Mouse (Mus musculus): ENCODE data around the gene Trak2. TPM values are rescaled to one million over a fixed set of nuclear protein-coding genes. Genes with fewer than 3 reads are reported as not detected.
A peak's percentile ranks its signal among the peaks of the same experiment; 100 is the strongest.

The Trak2 gene
- polyA plus RNA-seq, 1 experiment from 2014 or later = 53.1 TPM

DNA sequence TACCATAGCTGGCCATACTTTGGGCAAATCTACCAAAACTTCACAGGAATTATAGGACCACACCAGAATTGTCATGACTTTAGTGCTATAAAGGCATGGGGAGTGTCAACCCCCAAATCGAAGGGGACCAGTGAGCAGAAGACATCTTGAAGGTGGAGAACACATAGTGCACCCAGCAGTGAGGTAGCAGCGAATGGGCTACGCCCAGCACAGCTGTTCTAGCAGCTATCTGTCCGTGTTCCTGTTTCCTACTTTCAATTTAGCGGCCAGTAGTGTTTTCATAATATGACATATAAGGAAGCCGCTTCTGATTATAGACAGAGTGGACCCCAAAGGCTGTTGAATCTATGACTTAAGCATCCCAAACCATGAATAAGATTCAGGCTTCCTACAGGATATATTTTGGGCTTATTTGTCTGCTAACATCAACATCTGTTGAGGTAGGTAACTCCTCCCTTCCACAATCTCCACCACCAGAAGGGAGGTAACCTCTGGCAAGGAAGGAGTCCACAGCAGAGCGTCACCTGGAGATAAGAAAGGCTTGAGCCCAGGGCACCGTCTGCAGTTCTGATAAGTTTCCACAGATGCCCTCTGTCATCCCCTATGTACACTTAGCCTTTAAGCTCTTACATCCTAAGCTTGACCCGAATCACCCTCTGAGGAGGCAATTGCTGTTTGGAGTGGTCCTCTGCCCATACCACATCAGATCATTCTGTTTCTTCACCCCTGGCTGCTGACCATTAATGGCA lies 19.4 kb downstream of the Trak2 start:
- H3K4me2 ChIP-seq = peak overlapping the region; percentile 69
- 16% methylated on average over 9 of the region's 9 CpGs for WGBS (ENCODE audit: insufficient replicate concordance)
- H3K27ac ChIP-seq (replicated peaks) = peak overlapping the region; percentile 97
- peaks cover 84% of the 10 kb centered on the region for H3K4me1 ChIP-seq (replicated peaks)
- peak overlapping the region; percentile 52 for H3K4me3 ChIP-seq (replicated peaks)
- no peaks in the 10 kb centered on the region for H3K27me3 ChIP-seq
- H3K36me3 ChIP-seq (replicated peaks) = peaks cover 32% of the 10 kb centered on the region
- H3K9ac ChIP-seq = peak overlapping the region; percentile 58
- H3K9me3 ChIP-seq (replicated peaks) = no peaks in the 10 kb centered on the region
- ATAC-seq (ENCODE audit: insufficient read depth) = peak; percentile 97

DNA sequence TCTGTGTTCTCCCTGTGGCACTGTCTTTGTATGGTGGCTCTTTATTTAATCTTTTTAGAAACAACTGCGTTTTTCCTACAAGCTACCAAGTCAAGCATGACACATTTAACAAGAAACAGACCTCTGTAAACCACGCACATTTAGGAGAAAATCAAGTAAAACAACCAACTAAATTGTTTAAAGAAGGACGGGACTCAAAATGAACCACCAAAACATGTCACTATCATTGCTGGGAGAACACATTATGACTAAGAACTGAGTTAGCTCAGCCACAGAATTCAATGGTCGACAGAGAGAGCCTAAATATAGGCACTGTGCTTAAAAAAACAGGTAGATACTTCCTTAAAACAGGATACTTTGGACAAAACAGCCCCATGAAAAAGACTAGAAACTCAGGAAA lies 20.2 kb downstream of the Trak2 start:
- Histone ChIP-seq H3K4me2 (peak overlapping the region; percentile 69), H3K9me3 (replicated peaks) (no peaks in the 10 kb centered on the region), H3K4me1 (replicated peaks) (peaks cover 77% of the 10 kb centered on the region), H3K36me3 (replicated peaks) (peaks cover 28% of the 10 kb centered on the region), H3K27me3 (no peaks in the 10 kb centered on the region), H3K4me3 (replicated peaks) (peak overlapping the region; percentile 52), H3K27ac (replicated peaks) (peak overlapping the region; percentile 97), H3K9ac (peak overlapping the region; percentile 25)
- 35% methylated on average over 4 of the region's 4 CpGs for WGBS (ENCODE audit: insufficient replicate concordance)
- ATAC-seq (ENCODE audit: insufficient read depth) = no peak

DNA sequence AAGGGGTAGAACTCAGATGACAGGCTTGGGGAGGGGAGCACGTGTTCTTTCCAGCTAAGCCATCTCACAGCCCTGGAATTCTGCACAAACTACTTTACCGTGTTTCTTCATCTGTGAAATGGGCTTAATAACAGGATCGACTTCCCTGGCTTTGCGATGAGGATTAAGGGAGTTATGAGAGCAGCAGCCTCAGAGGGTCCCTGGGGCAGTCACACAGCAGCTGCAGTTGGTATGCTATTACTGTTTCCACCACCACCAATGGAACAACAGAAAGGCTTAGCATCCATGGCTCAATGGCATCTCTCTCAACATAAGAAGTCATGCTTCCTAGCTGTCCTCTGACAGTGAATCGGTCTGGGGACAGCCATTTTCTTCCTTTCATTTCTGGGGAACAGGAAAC lies 20.7 kb downstream of the Trak2 start:
- Histone ChIP-seq H3K9me3 (replicated peaks) (no peaks in the 10 kb centered on the region), H3K4me2 (peak overlapping the region; percentile 69), H3K36me3 (replicated peaks) (peaks cover 31% of the 10 kb centered on the region), H3K4me3 (replicated peaks) (no peak overlapping the region), H3K4me1 (replicated peaks) (peaks cover 78% of the 10 kb centered on the region), H3K27ac (replicated peaks) (peak overlapping the region; percentile 97), H3K9ac (peak overlapping the region; percentile 25), H3K27me3 (no peaks in the 10 kb centered on the region)
- 80% methylated on average over 5 of the region's 5 CpGs for WGBS (ENCODE audit: insufficient replicate concordance)
- ATAC-seq (ENCODE audit: insufficient read depth) = no peak

DNA sequence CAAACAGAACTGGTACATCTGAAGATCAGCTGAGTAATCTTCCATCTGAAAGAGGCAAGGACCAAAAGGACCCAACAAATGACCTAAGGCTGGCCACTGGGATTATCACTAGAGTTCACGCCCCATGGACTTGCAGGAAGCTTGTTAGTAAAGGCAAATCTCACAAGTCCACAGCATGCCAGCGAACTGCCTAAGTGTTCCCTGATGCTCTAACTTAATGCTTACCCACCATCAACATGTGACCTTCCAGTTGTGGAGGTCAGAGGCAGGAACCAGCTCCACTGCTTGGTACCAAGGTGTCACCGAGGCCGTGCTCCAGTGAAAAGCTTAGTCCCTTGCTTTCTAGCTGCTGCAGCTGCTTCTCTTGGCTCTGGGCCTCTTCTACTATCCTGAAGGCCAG lies 21.4 kb downstream of the Trak2 start:
- Histone ChIP-seq H3K36me3 (replicated peaks) (peaks cover 38% of the 10 kb centered on the region), H3K4me2 (peak overlapping the region; percentile 69), H3K9ac (peak overlapping the region; percentile 25), H3K27me3 (no peaks in the 10 kb centered on the region), H3K27ac (replicated peaks) (peak overlapping the region; percentile 97), H3K4me1 (replicated peaks) (peaks cover 78% of the 10 kb centered on the region), H3K9me3 (replicated peaks) (no peaks in the 10 kb centered on the region), H3K4me3 (replicated peaks) (0 out of 2 replicates have a peak overlapping the region, but pooled peaks have one; percentile 6)
- no peak for ATAC-seq (ENCODE audit: insufficient read depth)
- 83% methylated on average over 4 of the region's 4 CpGs for WGBS (ENCODE audit: insufficient replicate concordance)

DNA sequence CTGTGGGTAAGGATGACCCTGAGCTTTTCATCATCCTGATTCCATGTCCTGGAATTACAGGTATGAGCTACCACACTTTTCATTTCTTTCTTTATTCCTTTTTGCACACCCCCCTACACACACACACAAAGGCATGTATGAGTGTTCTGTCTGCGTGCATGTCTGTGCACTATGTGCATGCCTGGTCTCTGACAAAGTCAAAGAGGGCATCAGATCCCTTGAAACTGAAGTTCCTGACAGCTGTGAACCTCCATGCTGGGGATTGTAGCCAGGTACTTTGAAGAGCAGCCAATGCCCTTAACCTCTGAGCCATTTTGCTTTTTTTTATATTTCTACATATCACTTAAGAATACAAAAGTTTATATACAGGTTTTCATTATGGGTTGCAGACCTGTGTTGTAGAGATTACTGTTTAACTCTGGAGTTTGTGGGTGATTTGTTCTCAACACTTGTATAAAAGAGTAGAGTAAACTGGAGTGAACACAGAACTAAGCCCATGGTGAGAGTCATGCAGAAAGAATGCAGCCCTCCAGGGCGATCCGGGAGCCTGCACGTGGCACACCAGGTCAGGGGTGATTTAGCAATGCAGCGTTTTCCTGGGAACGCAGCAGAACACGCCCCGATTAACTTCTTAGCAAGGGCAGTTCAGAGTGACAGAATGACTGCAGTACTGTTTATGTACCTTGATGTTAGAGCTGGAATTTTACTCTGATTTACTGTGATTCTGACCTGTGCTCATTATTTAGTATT lies 22.2 kb downstream of the Trak2 start:
- peak overlapping the region; percentile 97 for H3K27ac ChIP-seq (replicated peaks)
- H3K9me3 ChIP-seq (replicated peaks) = no peaks in the 10 kb centered on the region
- H3K27me3 ChIP-seq = no peaks in the 10 kb centered on the region
- H3K36me3 ChIP-seq (replicated peaks) = peaks cover 45% of the 10 kb centered on the region
- no peak for ATAC-seq (ENCODE audit: insufficient read depth)
- H3K4me2 ChIP-seq = no peak overlapping the region
- WGBS (ENCODE audit: insufficient replicate concordance) = 69% methylated on average over 8 of the region's 8 CpGs
- peak overlapping the region; percentile 20; the same call in 1 of the 2 replicates for H3K9ac ChIP-seq
- H3K4me1 ChIP-seq (replicated peaks) = peaks cover 80% of the 10 kb centered on the region
- H3K4me3 ChIP-seq (replicated peaks) = no peak overlapping the region

DNA sequence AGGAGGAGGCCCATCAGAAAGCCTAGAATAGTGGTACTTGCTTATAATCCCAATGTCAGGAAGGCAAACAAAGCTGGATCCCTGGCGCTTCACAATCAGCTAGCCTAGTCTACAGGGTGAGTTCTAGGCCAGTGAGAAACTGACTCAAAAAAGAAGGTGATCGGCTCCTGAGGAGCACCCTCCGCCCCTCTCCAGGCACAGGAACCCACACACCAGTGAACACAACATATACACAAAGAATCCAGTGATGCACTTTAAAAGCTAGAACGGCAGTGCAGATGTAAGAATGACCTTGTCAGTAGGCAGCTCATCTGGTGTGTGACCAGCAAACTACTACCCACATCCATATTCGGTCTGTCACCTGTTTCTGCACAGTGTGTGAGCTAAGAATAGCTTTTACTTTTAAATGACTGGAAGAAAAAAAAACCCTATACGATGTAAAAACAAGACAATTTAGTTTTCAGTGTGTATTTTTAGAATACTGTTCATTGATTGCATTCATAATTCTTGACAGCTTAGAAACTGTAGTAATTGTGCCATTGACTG lies 23.6 kb downstream of the Trak2 start:
- no peaks in the 10 kb centered on the region for H3K9me3 ChIP-seq (replicated peaks)
- peaks cover 66% of the 10 kb centered on the region for H3K4me1 ChIP-seq (replicated peaks)
- ATAC-seq (ENCODE audit: insufficient read depth) = no peak
- H3K27me3 ChIP-seq = no peaks in the 10 kb centered on the region
- peaks cover 60% of the 10 kb centered on the region for H3K36me3 ChIP-seq (replicated peaks)
- H3K4me3 ChIP-seq (replicated peaks) = no peak overlapping the region
- 83% methylated on average over 6 of the region's 6 CpGs for WGBS (ENCODE audit: insufficient replicate concordance)
- H3K27ac ChIP-seq (replicated peaks) = no peak overlapping the region
- no peak overlapping the region for H3K9ac ChIP-seq
- H3K4me2 ChIP-seq = no peak overlapping the region

DNA sequence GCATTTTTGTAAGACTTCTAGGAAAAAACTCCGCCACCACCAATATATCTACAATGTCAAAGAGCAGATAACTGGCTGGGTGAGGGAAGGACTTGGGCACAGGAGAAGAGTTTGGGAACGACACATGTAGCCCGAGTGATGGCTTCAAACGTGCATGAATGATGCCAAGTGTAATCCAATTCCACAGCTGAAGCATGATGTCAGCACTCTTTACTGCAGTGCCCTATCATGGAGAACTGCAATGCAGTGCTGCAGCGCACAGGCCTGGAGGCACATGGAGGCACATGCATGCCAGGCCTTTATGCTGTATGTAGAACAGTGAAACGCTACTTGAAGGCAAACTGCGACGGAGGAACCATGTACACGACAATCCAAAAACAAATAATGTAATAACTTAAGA lies 26.5 kb downstream of the Trak2 start:
- H3K4me3 ChIP-seq (replicated peaks) = no peak overlapping the region
- 89% methylated on average over 9 of the region's 9 CpGs for WGBS (ENCODE audit: insufficient replicate concordance)
- no peak for ATAC-seq (ENCODE audit: insufficient read depth)
- no peaks in the 10 kb centered on the region for H3K27me3 ChIP-seq
- no peaks in the 10 kb centered on the region for H3K9me3 ChIP-seq (replicated peaks)
- no peak overlapping the region for H3K4me2 ChIP-seq
- no peak overlapping the region for H3K9ac ChIP-seq
- H3K27ac ChIP-seq (replicated peaks) = no peak overlapping the region
- H3K36me3 ChIP-seq (replicated peaks) = peaks cover 56% of the 10 kb centered on the region
- peaks cover 41% of the 10 kb centered on the region for H3K4me1 ChIP-seq (replicated peaks)

DNA sequence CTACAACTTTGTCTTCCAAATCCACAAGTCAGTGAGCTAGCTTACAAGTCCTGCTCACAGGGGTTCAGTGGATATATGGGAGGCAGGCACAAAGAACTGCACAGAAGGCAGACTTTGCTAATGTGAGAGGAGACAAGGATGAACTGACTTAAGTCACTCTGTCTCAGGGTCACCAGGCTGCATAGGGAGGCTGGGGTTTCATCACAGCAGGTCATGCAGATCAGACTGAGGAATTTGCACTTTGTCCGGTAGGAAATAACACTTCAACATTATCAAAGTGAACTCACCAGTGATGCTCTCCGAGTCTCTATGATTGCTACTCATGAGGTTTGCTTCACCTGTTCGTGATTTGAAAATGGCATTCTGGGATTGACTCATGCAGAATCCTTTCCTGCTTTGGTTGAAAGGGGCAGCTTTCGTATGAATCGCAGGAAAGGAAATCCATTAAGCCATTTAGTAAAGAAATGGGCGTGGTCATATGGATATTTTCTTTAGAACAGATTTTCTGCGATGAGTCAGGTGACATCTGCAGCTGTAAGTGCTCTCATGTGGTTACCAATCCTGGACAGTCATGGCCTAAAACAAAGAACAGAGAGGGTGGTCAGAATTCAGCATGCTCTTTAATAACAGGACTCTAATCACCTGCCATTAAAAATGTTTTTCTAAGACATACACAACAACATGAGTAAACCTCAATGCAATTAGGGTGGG lies 27.1 kb downstream of the Trak2 start:
- peak; percentile 34; the same call in 1 of the 2 replicates for ATAC-seq (ENCODE audit: insufficient read depth)

DNA sequence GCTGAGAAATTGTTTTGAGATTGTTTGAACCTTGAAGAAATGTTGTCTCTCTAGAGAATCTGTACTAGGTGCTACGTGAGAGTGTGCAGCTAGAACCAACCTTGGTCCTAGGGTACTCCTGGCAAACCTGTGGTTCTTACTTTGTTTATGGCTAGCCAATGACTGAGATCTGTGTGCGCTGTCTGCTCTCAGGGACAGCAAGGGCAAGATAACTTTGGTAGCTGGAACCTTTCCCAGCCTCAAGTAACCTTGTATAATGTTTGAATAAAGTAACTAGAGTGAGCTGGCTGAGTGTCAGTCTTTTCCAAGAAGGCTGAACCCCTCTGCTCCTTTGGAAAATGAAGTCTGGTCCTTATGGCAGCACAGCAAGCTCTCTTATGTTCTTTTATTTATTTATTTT lies 27.7 kb downstream of the Trak2 start:
- H3K4me3 ChIP-seq (replicated peaks) = no peak overlapping the region
- peaks cover 29% of the 10 kb centered on the region for H3K4me1 ChIP-seq (replicated peaks)
- H3K36me3 ChIP-seq (replicated peaks) = peaks cover 54% of the 10 kb centered on the region
- ATAC-seq (ENCODE audit: insufficient read depth) = no peak
- H3K9ac ChIP-seq = no peak overlapping the region
- H3K9me3 ChIP-seq (replicated peaks) = no peaks in the 10 kb centered on the region
- no peaks in the 10 kb centered on the region for H3K27me3 ChIP-seq
- WGBS (ENCODE audit: insufficient replicate concordance) = 97% methylated on average over 2 of the region's 2 CpGs
- H3K27ac ChIP-seq (replicated peaks) = no peak overlapping the region
- no peak overlapping the region for H3K4me2 ChIP-seq

More for the DNA sequence above, 27.1 kb downstream of the Trak2 start:
- H3K4me1 ChIP-seq (replicated peaks) = peaks cover 35% of the 10 kb centered on the region
- WGBS (ENCODE audit: insufficient replicate concordance) = 87% methylated on average over 7 of the region's 7 CpGs
- H3K27me3 ChIP-seq = no peaks in the 10 kb centered on the region
- peaks cover 55% of the 10 kb centered on the region for H3K36me3 ChIP-seq (replicated peaks)
- H3K4me3 ChIP-seq (replicated peaks) = no peak overlapping the region
- H3K9me3 ChIP-seq (replicated peaks) = no peaks in the 10 kb centered on the region
- H3K9ac ChIP-seq = no peak overlapping the region
- H3K27ac ChIP-seq (replicated peaks) = no peak overlapping the region
- no peak overlapping the region for H3K4me2 ChIP-seq

DNA sequence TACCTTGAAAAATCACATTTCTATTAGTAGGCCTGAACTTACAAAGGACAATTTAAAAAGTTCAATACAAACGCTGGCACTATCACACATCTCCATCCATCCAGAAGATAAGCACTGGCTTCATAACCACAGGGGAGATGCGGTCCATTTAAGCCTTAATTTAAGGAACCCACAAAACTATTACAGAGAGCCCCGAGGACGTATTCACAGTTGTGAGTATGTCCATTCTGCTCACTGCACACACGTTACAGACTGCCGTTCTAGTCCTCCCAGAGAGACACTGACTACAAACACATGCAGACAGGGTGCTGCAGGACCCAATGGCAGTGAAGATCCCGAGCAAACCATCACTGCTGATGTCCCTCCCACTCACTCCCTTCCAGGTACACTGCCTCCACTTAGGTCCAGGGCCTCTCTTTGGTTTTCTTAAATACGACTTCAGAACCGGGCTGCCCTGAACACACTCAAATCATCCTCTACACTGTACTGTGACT lies 35.6 kb downstream of the Trak2 start:
- 92% methylated on average over 9 of the region's 9 CpGs for WGBS (ENCODE audit: insufficient replicate concordance)
- no peak overlapping the region for H3K27ac ChIP-seq (replicated peaks)
- H3K9me3 ChIP-seq (replicated peaks) = no peaks in the 10 kb centered on the region
- no peak overlapping the region for H3K4me3 ChIP-seq (replicated peaks)
- no peaks in the 10 kb centered on the region for H3K4me1 ChIP-seq (replicated peaks)
- H3K4me2 ChIP-seq = no peak overlapping the region
- no peak overlapping the region for H3K9ac ChIP-seq
- no peaks in the 10 kb centered on the region for H3K27me3 ChIP-seq
- H3K36me3 ChIP-seq (replicated peaks) = peaks cover 37% of the 10 kb centered on the region
- no peak for ATAC-seq (ENCODE audit: insufficient read depth)

Data from liver, embryonic 15.5 days (tissue).